Mouse (Mus musculus): ENCODE results near the gene Gm10974. TPM values are rescaled to one million over a fixed set of nuclear protein-coding genes. Genes with fewer than 3 reads are reported as not detected.

The Gm10974 gene
- polyA plus RNA-seq, 1 experiment = not detected

DNA sequence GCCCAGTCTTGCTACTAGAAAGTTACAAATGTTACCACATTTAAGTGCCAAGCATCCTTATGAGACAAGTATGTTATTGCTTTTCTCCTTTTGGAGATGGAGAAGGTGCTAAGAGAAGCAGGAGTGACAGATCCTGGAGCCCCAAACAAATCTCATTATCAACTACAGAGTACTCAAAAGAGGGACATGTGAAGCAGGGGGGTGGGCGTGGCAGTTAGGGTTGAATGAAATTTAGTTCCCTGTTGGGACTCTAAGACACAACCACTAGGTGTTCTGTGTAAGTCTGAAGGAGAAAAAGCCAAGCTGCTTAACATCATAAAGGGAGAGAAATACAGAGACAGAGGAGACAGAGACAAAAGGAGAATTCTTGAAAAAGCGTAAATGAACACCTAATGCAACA is 38.2 kb upstream of the Gm10974 start:
- no peak for TF ChIP-seq MAX (IDR thresholded peaks at IDR 0.05)
- TF ChIP-seq CTCF (IDR thresholded peaks at IDR 0.05; ENCODE audit: control insufficient read depth, insufficient read depth, insufficient read length) = no peak
- no peak for TF ChIP-seq CEBPB (IDR thresholded peaks at IDR 0.05; ENCODE audit: low read depth)
- TF ChIP-seq MYOD1 (IDR thresholded peaks at IDR 0.05; ENCODE audit: control insufficient read depth, insufficient read length, low read depth) = no peak
- TF ChIP-seq USF1 (IDR thresholded peaks at IDR 0.05; ENCODE audit: low read depth) = no peak
- Histone ChIP-seq H3K27me3 (ENCODE audit: control insufficient read depth, insufficient read depth, insufficient read length) (no peaks in the 10 kb centered on the region), H3K4me3 (ENCODE audit: insufficient read depth, poor library complexity, severe bottlenecking) (no peak overlapping the region), H3K79me3 (ENCODE audit: low read depth) (peaks cover 1% of the 10 kb centered on the region), H3K36me3 (ENCODE audit: control insufficient read depth, insufficient read depth) (peaks cover 70% of the 10 kb centered on the region), H3K79me2 (ENCODE audit: control insufficient read depth, insufficient read depth) (peaks cover 5% of the 10 kb centered on the region), H3ac (ENCODE audit: control insufficient read depth, insufficient read length, low read depth) (no peak overlapping the region)

DNA sequence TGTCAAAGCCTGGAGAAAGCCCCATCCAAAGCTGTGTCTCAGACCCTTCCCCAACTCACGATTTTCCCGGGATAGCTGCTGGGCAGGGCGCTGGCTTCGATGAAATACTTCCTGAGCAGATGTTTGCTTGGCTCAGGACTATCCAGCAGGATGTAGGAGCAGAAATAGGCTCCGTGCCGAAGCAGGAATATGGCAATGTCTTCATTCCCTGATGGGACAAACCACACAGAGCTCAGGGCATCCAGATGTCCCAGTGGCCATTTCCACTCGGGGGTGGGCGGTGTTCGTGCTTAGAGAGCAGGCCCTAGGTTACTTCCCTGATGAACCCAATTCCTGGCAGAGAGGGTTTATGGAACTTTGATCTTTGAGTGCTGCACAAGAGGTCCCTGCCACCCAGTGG is 35.1 kb upstream of the Gm10974 start:
- no peak overlapping the region for H3K4me3 ChIP-seq (ENCODE audit: insufficient read depth, poor library complexity, severe bottlenecking)

DNA sequence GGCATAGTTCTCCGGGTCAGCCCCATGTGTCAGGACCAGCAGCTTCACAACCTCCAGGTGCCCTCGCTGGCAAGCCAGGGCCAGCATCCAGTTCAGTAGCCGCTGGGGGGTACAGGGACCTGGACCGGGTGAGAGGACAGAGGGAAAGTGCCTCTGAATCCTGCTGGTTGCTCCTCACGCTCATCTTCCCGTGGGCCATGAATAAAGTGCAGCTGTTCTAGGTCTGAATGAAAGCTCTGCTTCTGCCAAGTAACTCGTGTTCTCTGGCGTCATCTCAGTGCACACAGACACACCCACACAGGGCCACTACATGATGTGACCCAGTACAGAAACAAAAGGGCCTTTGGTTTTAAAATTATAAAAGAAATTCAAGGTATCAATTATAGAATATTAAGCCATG is 33.4 kb upstream of the Gm10974 start:
- TF ChIP-seq CEBPB (IDR thresholded peaks at IDR 0.05; ENCODE audit: low read depth) (no peak), MAX (IDR thresholded peaks at IDR 0.05) (no peak), CTCF (IDR thresholded peaks at IDR 0.05; ENCODE audit: control insufficient read depth, insufficient read depth, insufficient read length) (no peak), MYOD1 (IDR thresholded peaks at IDR 0.05; ENCODE audit: control insufficient read depth, insufficient read length, low read depth) (no peak), FOSL1 (IDR thresholded peaks at IDR 0.05; ENCODE audit: insufficient read depth, low read length, poor library complexity, severe bottlenecking) (no peak), USF1 (IDR thresholded peaks at IDR 0.05; ENCODE audit: low read depth) (no peak), MYOG (IDR thresholded peaks at IDR 0.05; ENCODE audit: control insufficient read depth, extremely low read depth, insufficient read length) (no peak)
- Histone ChIP-seq H3ac (ENCODE audit: control insufficient read depth, insufficient read length, low read depth) (no peak overlapping the region), H3K36me3 (ENCODE audit: control insufficient read depth, insufficient read depth) (peaks cover 68% of the 10 kb centered on the region), H3K79me3 (ENCODE audit: low read depth) (peaks cover 3% of the 10 kb centered on the region), H3K4me3 (ENCODE audit: insufficient read depth, poor library complexity, severe bottlenecking) (no peak overlapping the region), H3K79me2 (ENCODE audit: control insufficient read depth, insufficient read depth) (peaks cover 14% of the 10 kb centered on the region), H3K27me3 (ENCODE audit: control insufficient read depth, insufficient read depth, insufficient read length) (no peaks in the 10 kb centered on the region)

More for the DNA sequence above, 35.1 kb upstream of the Gm10974 start:
- peaks cover 3% of the 10 kb centered on the region for H3K79me3 ChIP-seq (ENCODE audit: low read depth)
- H3K27me3 ChIP-seq (ENCODE audit: control insufficient read depth, insufficient read depth, insufficient read length) = no peaks in the 10 kb centered on the region
- H3K36me3 ChIP-seq (ENCODE audit: control insufficient read depth, insufficient read depth) = peaks cover 72% of the 10 kb centered on the region
- peaks cover 5% of the 10 kb centered on the region for H3K79me2 ChIP-seq (ENCODE audit: control insufficient read depth, insufficient read depth)
- no peak overlapping the region for H3ac ChIP-seq (ENCODE audit: control insufficient read depth, insufficient read length, low read depth)
- TF ChIP-seq MAX (IDR thresholded peaks at IDR 0.05) (no peak), FOSL1 (IDR thresholded peaks at IDR 0.05; ENCODE audit: insufficient read depth, low read length, poor library complexity, severe bottlenecking) (no peak), CTCF (IDR thresholded peaks at IDR 0.05; ENCODE audit: control insufficient read depth, insufficient read depth, insufficient read length) (no peak), USF1 (IDR thresholded peaks at IDR 0.05; ENCODE audit: low read depth) (no peak), CEBPB (IDR thresholded peaks at IDR 0.05; ENCODE audit: low read depth) (no peak), MYOG (IDR thresholded peaks at IDR 0.05; ENCODE audit: control insufficient read depth, extremely low read depth, insufficient read length) (no peak), MYOD1 (IDR thresholded peaks at IDR 0.05; ENCODE audit: control insufficient read depth, insufficient read length, low read depth) (no peak)

DNA sequence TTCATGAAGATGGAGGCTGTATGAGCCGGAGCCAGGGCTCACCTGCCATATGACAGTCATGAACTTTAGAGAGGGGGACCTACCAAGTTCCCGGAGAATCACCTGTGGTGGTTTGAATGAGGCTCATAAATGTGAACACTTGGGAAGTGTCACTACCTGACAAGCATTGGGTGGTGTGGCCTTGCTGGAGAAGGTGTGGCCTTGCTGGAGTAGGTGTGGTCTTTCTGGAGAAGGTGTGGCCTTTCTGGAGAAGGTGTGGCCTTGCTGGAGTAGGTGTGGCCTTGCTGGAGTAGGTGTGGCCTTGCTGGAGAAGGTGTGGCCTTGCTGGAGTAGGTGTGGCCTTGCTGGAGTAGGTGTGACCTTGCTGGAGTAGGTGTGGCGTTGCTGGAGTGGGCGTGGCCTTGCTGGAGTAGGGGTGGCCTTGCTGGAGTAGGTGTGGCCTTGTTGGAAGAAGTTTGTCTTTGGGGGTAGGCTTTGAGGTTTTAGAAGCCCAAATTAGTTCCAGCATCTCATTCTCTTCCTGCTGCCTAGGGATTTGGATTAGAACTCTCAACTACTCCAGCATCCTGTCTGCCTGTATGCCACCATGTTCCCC is 31.7 kb upstream of the Gm10974 start:
- Histone ChIP-seq H3ac (ENCODE audit: control insufficient read depth, insufficient read length, low read depth) (no peak overlapping the region), H3K79me3 (ENCODE audit: low read depth) (peaks cover 2% of the 10 kb centered on the region), H3K27me3 (ENCODE audit: control insufficient read depth, insufficient read depth, insufficient read length) (no peaks in the 10 kb centered on the region), H3K4me3 (ENCODE audit: insufficient read depth, poor library complexity, severe bottlenecking) (no peak overlapping the region), H3K79me2 (ENCODE audit: control insufficient read depth, insufficient read depth) (peaks cover 15% of the 10 kb centered on the region), H3K36me3 (ENCODE audit: control insufficient read depth, insufficient read depth) (peaks cover 65% of the 10 kb centered on the region)
- TF ChIP-seq MAX (IDR thresholded peaks at IDR 0.05) = no peak
- no peak for TF ChIP-seq MYOG (IDR thresholded peaks at IDR 0.05; ENCODE audit: control insufficient read depth, extremely low read depth, insufficient read length)
- no peak for TF ChIP-seq USF1 (IDR thresholded peaks at IDR 0.05; ENCODE audit: low read depth)
- no peak for TF ChIP-seq FOSL1 (IDR thresholded peaks at IDR 0.05; ENCODE audit: insufficient read depth, low read length, poor library complexity, severe bottlenecking)
- TF ChIP-seq CEBPB (IDR thresholded peaks at IDR 0.05; ENCODE audit: low read depth) = no peak
- no peak for TF ChIP-seq MYOD1 (IDR thresholded peaks at IDR 0.05; ENCODE audit: control insufficient read depth, insufficient read length, low read depth)
- TF ChIP-seq CTCF (IDR thresholded peaks at IDR 0.05; ENCODE audit: control insufficient read depth, insufficient read depth, insufficient read length) = no peak

DNA sequence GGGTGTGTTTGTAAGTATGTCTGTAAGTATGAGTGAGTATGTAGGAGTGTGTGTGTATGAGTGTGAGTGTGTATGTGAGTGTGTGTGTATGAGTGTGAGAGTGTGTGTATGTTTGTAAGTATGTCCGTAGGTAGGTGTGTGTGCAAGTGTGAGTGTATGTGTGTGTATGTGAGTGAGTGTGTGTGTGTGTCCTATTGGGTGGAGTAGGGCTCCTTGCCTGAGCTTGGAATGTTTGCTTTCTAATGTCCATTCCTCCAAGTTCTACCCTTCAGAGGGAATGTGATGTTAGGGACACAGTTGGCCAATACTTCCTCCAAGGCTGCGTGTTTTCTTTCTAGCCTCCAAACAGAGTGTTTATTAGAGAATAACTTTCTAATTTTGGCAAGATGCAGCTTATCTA is 28.8 kb upstream of the Gm10974 start:
- H3K4me3 ChIP-seq (ENCODE audit: insufficient read depth, poor library complexity, severe bottlenecking) = no peak overlapping the region
- TF ChIP-seq FOSL1 (IDR thresholded peaks at IDR 0.05; ENCODE audit: insufficient read depth, low read length, poor library complexity, severe bottlenecking) (no peak), USF1 (IDR thresholded peaks at IDR 0.05; ENCODE audit: low read depth) (no peak), MAX (IDR thresholded peaks at IDR 0.05) (no peak), CTCF (IDR thresholded peaks at IDR 0.05; ENCODE audit: control insufficient read depth, insufficient read depth, insufficient read length) (no peak), CEBPB (IDR thresholded peaks at IDR 0.05; ENCODE audit: low read depth) (no peak), MYOD1 (IDR thresholded peaks at IDR 0.05; ENCODE audit: control insufficient read depth, insufficient read length, low read depth) (no peak), MYOG (IDR thresholded peaks at IDR 0.05; ENCODE audit: control insufficient read depth, extremely low read depth, insufficient read length) (no peak)
- H3K27me3 ChIP-seq (ENCODE audit: control insufficient read depth, insufficient read depth, insufficient read length) = no peaks in the 10 kb centered on the region
- no peak overlapping the region for H3ac ChIP-seq (ENCODE audit: control insufficient read depth, insufficient read length, low read depth)
- peaks cover 2% of the 10 kb centered on the region for H3K79me3 ChIP-seq (ENCODE audit: low read depth)
- peaks cover 22% of the 10 kb centered on the region for H3K79me2 ChIP-seq (ENCODE audit: control insufficient read depth, insufficient read depth)
- H3K36me3 ChIP-seq (ENCODE audit: control insufficient read depth, insufficient read depth) = peaks cover 52% of the 10 kb centered on the region

DNA sequence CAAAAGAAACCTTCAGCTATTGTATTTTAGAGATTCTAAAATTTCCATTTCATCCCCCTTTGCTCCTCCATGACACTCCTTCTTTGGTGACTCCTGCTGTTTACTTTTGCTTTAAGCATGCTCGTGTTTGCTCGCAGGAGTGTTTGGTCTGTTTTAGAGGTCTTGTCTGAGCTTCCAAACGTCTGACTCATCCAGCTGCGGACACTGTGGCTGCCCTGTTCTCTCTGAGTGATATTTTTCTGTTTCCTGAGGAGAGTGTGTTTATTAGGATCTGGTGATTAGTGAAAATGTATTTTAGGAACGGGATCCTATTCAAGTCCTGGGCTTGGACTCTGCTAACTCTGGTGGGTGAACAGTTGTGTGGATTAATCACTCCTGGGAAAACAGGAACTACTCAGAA is 26.1 kb upstream of the Gm10974 start:
- H3ac ChIP-seq (ENCODE audit: control insufficient read depth, insufficient read length, low read depth) = no peak overlapping the region
- H3K27me3 ChIP-seq (ENCODE audit: control insufficient read depth, insufficient read depth, insufficient read length) = no peaks in the 10 kb centered on the region
- H3K4me3 ChIP-seq (ENCODE audit: insufficient read depth, poor library complexity, severe bottlenecking) = no peak overlapping the region
- H3K36me3 ChIP-seq (ENCODE audit: control insufficient read depth, insufficient read depth) = peaks cover 28% of the 10 kb centered on the region
- H3K79me2 ChIP-seq (ENCODE audit: control insufficient read depth, insufficient read depth) = peaks cover 48% of the 10 kb centered on the region
- TF ChIP-seq MYOG (IDR thresholded peaks at IDR 0.05; ENCODE audit: control insufficient read depth, extremely low read depth, insufficient read length) (no peak), MYOD1 (IDR thresholded peaks at IDR 0.05; ENCODE audit: control insufficient read depth, insufficient read length, low read depth) (peak; percentile 35), MAX (IDR thresholded peaks at IDR 0.05) (peak; percentile 71), FOSL1 (IDR thresholded peaks at IDR 0.05; ENCODE audit: insufficient read depth, low read length, poor library complexity, severe bottlenecking) (peak; percentile 22)
- peaks cover 4% of the 10 kb centered on the region for H3K79me3 ChIP-seq (ENCODE audit: low read depth)
